Mouse (Mus musculus) midbrain, embryonic 16.5 days (tissue): ENCODE measurements around the gene AB124611. TPM values are rescaled to one million over a fixed set of nuclear protein-coding genes. Genes with fewer than 3 reads are reported as not detected.
"Not testable (repeated sequence)": the region's sequence is repeated elsewhere in the genome, so short reads cannot be mapped to it uniquely, and the experiment has no call there.

Source experiments
- ATAC-seq: fragments of 200-750 bp; cut with Nextera tagmentation; 2 replicates; pipeline ENCODE4 v1.8.0; 2017; ENCODE audit warnings: moderate TSS enrichment
- H3K27ac ChIP-seq: fragments of 300-500 bp; sonication (generic); 2 replicates; pipeline ENCODE4 v1.5.1; 2014; ENCODE audit warnings: mild to moderate bottlenecking, low read length, mixed read lengths
- H3K27me3 ChIP-seq: fragments of 300-500 bp; sonication (generic); 2 replicates; pipeline ENCODE4 v1.6.1; 2014; ENCODE audit warnings: low read depth, low read length, mixed read lengths; ENCODE audit not compliant: control insufficient read depth, insufficient read depth
- H3K36me3 ChIP-seq: fragments of 300-500 bp; sonication (generic); 2 replicates; pipeline ENCODE4 v1.6.1; 2014; ENCODE audit warnings: mild to moderate bottlenecking, low read length, moderate library complexity, mixed read lengths; ENCODE audit not compliant: control insufficient read depth, insufficient read depth
- H3K4me1 ChIP-seq: fragments of 300-500 bp; sonication (generic); 2 replicates; pipeline ENCODE4 v1.6.1; 2014; ENCODE audit warnings: mild to moderate bottlenecking, low read length, mixed read lengths; ENCODE audit not compliant: control insufficient read depth, insufficient read depth
- H3K4me2 ChIP-seq: fragments of 300-500 bp; sonication (generic); 2 replicates; pipeline ENCODE4 v1.6.1; 2014; ENCODE audit warnings: mild to moderate bottlenecking, low read length, mixed read lengths
- H3K4me3 ChIP-seq: fragments of 300-500 bp; sonication (generic); 2 replicates; pipeline ENCODE4 v1.5.1; 2014; ENCODE audit warnings: low read depth, mild to moderate bottlenecking, low read length, moderate library complexity, mixed read lengths
- H3K9ac ChIP-seq: fragments of 300-500 bp; sonication (generic); 2 replicates; pipeline ENCODE4 v1.6.1; 2014; ENCODE audit warnings: low read depth, low read length, mixed read lengths
- H3K9me3 ChIP-seq: fragments of 300-500 bp; sonication (generic); replicated peaks from 2 replicates; pipeline ENCODE4 v1.6.1; 2014; ENCODE audit warnings: mild to moderate bottlenecking, low read length, mixed read lengths; ENCODE audit not compliant: control insufficient read depth, poor library complexity, severe bottlenecking
- WGBS: fragments of 180-500 bp; shearing (Covaris S2); extraction: QIAGEN DNeasy Blood & Tissue Kit; methylation state at CpG from one replicate; pipeline ENCODE4 v1.1.7; 2014; 5-methylcytosine and 5-hydroxymethylcytosine counted together
- polyA plus RNA-seq: library from polyadenylated mRNA; unstranded; fragments of >200 nt; fragmentation: Nextera tagmentation; extraction: Ambion mirVana; gene quantifications from 2 replicates; pipeline ENCODE4 v1.2.1, GENCODE M21; 2015

AB124611 gene
- polyA plus RNA-seq, 1 experiment from 2014 or later: 1.8 TPM

DNA sequence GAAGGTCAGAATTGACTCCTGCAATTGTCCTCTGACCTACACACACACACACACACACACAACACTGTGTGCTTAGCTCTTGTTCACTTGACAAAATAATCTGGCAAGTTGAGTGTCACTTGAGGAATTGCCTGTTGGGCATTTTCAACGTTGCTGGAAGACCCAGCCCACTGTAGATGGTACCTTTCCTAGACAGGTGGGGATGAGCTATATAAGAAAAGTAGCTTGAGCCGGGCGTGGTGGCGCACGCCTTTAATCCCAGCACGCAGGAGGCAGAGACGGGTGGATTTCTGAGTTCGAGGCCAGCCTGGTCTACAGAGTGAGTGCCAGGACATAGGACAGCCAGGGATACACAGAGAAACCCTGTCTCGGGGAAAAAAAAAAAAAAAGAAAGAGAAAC lies 14.9 kb upstream of the AB124611 start:
- no peak for ATAC-seq

DNA sequence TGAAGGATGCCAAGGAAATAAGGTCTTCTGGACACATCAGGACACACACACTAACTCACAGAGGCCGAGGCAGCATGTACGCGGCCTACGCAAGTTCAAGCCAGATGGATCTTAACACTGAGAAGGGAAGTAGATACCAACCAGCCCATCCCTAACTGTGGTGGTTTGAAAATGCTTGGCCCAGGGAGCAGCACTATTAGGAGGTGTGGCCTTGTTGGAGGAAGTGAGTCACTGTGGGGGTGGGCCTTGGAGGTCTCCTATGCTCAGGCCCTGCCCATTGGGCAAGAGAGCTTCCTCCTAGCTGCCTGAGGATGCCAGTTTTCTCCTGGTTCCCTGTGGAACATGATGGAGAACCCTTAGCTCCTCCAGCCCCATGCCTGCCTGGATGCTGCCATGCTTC lies 12.5 kb upstream of the AB124611 start:
- Histone ChIP-seq H3K36me3 (peaks cover under 1% of the 10 kb centered on the region), H3K27me3 (no peaks in the 10 kb centered on the region), H3K4me3 (no peak overlapping the region), H3K4me2 (no peak overlapping the region), H3K27ac (no peak overlapping the region), H3K4me1 (peaks cover 13% of the 10 kb centered on the region), H3K9me3 (no peaks in the 10 kb centered on the region), H3K9ac (no peak overlapping the region)
- ATAC-seq: no peak
- 98% methylated on average over 4 of the region's 4 CpGs for WGBS

More for the DNA sequence above, 14.9 kb upstream of the AB124611 start:
- peak overlapping the region; percentile 71 for H3K4me3 ChIP-seq
- H3K36me3 ChIP-seq: peaks cover 15% of the 10 kb centered on the region
- no peaks in the 10 kb centered on the region for H3K27me3 ChIP-seq
- peak overlapping the region; percentile 76; the same call in 1 of the 2 replicates for H3K9ac ChIP-seq
- WGBS: 79% methylated on average over 9 of the region's 9 CpGs
- H3K4me1 ChIP-seq: peaks cover 13% of the 10 kb centered on the region
- H3K27ac ChIP-seq: peak overlapping the region; percentile 95
- H3K4me2 ChIP-seq: peak overlapping the region; percentile 65
- no peaks in the 10 kb centered on the region for H3K9me3 ChIP-seq

DNA sequence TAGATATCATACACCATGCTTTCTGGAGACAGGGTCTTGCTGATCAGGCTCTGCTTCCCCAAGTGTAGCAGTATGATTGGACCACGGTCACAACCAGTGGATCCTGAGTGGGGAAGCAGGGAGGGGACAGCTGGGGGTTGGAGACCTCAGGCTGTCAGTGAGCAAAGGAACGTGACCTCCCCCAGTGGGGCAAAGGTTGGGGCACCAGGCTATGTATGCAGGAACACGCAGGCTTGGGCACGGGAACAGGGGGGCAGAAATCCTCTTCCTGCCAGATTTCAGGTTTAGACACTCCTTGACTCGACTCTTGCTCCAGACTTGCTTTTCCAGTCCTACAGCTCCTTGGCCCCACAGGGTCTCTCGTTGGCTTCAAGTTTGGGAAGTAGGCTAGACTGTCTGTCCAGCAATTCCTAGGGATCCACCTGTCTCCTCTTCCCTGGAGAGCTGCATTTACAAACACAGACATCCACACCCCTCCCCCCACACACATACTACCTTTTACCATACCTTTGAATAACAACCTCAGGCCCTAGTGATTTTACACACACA lies 8.0 kb upstream of the AB124611 start:
- Histone ChIP-seq H3K4me1 (no peaks in the 10 kb centered on the region), H3K27ac (no peak overlapping the region), H3K27me3 (no peaks in the 10 kb centered on the region), H3K36me3 (no peaks in the 10 kb centered on the region), H3K4me2 (no peak overlapping the region), H3K9me3 (no peaks in the 10 kb centered on the region), H3K9ac (no peak overlapping the region), H3K4me3 (no peak overlapping the region)
- ATAC-seq: no peak
- WGBS: 92% methylated on average over 6 of the region's 6 CpGs

DNA sequence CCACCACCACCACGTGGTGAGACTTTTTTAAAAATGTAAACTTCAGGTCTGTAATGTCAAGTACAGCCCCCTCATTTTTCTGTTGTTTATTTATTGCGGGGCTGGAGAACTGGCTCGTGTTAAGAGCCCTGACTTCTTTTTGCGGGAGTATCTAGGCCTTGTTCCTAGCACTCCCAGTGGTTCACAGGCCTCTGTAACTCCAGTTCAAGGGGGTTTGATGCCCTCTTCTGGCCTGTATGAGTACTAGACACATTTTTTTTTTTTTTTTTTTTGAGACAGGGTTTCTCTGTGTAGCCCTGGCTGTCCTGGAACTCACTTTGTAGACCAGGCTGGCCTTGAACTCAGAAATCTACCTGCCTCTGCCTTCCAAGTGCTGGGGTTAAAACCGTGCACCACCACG lies 7.3 kb upstream of the AB124611 start:
- 84% methylated on average over 6 of the region's 6 CpGs for WGBS
- not testable (repeated sequence) for H3K27ac ChIP-seq, H3K36me3 ChIP-seq, H3K9me3 ChIP-seq, H3K4me2 ChIP-seq, H3K4me1 ChIP-seq, H3K9ac ChIP-seq, H3K27me3 ChIP-seq, H3K4me3 ChIP-seq, ATAC-seq

DNA sequence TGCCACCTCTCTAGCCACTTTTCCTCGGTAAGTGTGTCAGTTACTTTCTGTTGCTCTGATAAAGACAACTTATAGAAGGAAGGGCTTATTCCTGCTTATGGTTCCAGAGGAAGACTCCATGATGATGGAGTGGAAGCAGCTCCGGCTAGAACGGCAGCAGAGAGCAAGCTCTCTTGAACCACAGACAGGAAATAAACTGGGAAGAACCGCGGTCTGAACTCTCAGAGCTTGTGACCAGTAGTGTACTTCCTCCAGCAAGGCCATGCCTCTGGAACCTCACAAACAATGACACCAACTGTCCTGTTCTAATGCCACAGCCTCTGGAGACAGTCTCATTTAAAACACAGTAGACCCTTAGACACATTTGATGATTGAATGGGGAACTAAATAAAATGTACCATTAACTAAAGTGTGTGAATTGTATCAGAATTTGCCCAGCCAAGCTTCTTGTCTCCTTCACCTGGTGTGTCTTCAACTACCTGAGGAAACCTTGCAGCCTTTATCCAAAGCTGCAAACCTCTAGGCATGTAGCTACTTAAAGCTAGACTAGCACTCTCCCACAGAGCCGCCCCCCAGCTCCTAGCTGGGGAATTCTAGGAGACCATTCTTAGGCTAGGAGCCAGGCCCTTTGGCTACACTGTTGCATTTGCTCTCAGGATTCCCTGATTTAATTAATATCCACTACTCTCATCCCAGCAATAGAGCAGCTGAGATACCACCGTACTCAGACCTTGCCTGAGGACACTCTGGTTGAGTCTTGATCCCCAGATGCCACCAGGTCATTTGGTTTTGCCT lies 637 bp upstream of the AB124611 start:
- no peak overlapping the region for H3K4me2 ChIP-seq
- ATAC-seq: no peak
- WGBS: 83% methylated on average over 7 of the region's 7 CpGs
- H3K9me3 ChIP-seq: no peaks in the 10 kb centered on the region
- no peaks in the 10 kb centered on the region for H3K4me1 ChIP-seq
- H3K27me3 ChIP-seq: no peaks in the 10 kb centered on the region
- H3K27ac ChIP-seq: no peak overlapping the region
- H3K36me3 ChIP-seq: no peaks in the 10 kb centered on the region
- no peak overlapping the region for H3K9ac ChIP-seq
- H3K4me3 ChIP-seq: no peak overlapping the region

DNA sequence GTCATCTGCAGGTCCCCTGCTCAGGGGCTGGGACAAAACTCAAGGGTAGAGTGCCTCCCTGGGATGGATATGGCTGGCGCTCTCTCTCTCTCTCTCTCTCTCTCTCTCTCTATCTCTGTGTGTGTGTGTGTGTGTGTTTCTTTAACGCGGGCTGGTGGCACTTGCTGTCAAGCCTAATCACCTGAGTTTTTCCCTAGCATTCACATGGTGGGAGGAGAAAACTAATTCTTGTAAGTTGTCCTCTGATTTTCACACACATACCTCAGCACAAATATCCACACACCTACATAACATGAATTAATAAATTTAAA lies 613 bp downstream of the AB124611 start:
- Histone ChIP-seq H3K27ac (no peak overlapping the region), H3K4me3 (no peak overlapping the region), H3K4me1 (no peaks in the 10 kb centered on the region), H3K36me3 (no peaks in the 10 kb centered on the region), H3K27me3 (no peaks in the 10 kb centered on the region), H3K9ac (no peak overlapping the region), H3K9me3 (no peaks in the 10 kb centered on the region), H3K4me2 (no peak overlapping the region)
- WGBS: 79% methylated on average over 3 of the region's 3 CpGs
- ATAC-seq: no peak

DNA sequence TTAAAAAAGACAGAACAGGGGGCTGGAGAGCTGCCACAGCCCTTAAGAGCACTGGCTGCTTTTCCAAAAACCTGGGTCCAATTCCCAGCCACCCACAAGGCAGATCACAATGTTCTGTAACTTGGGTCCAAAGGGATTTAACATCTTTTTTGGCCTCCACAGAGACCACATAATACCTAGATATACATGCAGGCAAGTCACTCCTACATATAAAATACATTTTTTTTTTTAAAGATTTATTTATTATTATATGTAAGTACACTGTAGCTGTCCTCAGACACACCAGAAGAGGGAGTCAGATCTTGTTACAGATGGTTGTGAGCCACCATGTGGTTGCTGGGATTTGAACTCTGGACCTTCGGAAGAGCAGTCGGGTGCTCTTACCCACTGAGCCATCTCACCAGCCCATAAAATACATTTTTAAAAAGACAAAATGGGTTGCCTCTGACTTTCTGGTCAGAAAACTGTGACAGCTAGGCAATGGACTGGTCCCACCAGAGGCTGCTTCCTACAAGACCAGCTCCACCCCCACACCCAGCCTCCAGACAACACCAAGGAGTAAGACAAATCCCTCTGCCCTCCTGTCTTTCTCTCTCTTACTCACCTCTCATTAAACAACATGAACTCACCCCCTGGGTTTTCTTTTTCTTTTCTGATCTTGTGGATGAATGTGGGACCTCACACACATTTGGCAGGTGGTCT lies 1.3 kb downstream of the AB124611 start:
- H3K4me1 ChIP-seq: no peaks in the 10 kb centered on the region
- no peak overlapping the region for H3K4me2 ChIP-seq
- WGBS: 94% methylated on average over 2 of the region's 2 CpGs
- ATAC-seq: no peak
- H3K27ac ChIP-seq: no peak overlapping the region
- no peak overlapping the region for H3K4me3 ChIP-seq
- no peaks in the 10 kb centered on the region for H3K27me3 ChIP-seq
- no peaks in the 10 kb centered on the region for H3K36me3 ChIP-seq
- no peaks in the 10 kb centered on the region for H3K9me3 ChIP-seq
- H3K9ac ChIP-seq: no peak overlapping the region

DNA sequence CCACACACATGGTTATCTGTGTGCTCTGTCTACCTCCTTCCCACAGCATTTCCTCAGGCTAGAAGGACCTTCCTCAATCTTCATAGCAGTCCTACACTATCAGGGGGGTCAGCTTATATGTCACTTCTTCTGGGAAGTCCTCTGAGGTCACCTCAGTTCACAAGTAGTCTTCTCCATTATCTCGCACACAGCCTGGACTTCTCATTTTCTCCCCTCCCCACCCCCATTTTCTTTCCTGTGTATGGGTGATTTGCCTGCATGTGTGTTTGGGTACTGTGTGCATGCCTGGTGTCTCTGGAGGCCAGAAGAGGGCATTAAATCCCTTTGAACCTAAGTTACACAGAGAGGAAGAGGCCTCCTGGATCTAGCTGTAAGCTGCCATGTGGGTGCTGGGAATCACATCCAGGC lies 1.9 kb downstream of the AB124611 start:
- Histone ChIP-seq H3K36me3 (no peaks in the 10 kb centered on the region), H3K4me1 (no peaks in the 10 kb centered on the region), H3K9me3 (no peaks in the 10 kb centered on the region), H3K27me3 (no peaks in the 10 kb centered on the region), H3K9ac (no peak overlapping the region), H3K4me2 (no peak overlapping the region), H3K4me3 (no peak overlapping the region), H3K27ac (no peak overlapping the region)
- WGBS: 62% methylated on average over 1 of the region's 1 CpGs
- no peak for ATAC-seq

DNA sequence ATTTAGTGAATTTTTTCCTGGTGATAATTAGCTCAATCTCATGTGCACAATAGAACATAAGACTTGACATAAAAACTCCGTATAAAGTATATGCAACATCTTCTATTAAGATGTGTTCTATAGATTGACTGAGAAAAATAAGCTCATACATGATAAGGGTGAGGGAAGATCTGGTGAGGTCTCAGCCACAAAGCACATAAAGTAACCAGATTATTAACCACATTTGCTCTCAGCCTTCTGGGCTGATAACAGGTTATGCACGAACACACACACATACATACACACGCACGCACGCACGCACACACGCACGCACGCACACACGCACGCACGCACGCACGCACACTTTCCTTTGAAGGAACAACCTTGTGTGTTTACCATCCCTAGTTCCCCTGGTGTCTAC lies 10.5 kb downstream of the AB124611 start:
- no peaks in the 10 kb centered on the region for H3K36me3 ChIP-seq
- H3K27me3 ChIP-seq: no peaks in the 10 kb centered on the region
- 94% methylated on average over 14 of the region's 14 CpGs for WGBS
- H3K27ac ChIP-seq: no peak overlapping the region
- ATAC-seq: no peak
- H3K4me3 ChIP-seq: no peak overlapping the region
- no peaks in the 10 kb centered on the region for H3K9me3 ChIP-seq
- no peaks in the 10 kb centered on the region for H3K4me1 ChIP-seq
- H3K4me2 ChIP-seq: no peak overlapping the region
- no peak overlapping the region for H3K9ac ChIP-seq
